Mouse (Mus musculus) left cerebral cortex, adult 8-10 months (tissue): ENCODE results near the gene Kcnab3. TPM values are rescaled to one million over a fixed set of nuclear protein-coding genes. Genes with fewer than 3 reads are reported as not detected.

Source experiments
- DNase-seq, 2 experiments: peaks; one replicate each; pipeline ENCODE4 v3.0.0; 2022; ENCODE audit warnings: low spot score in 2 of 2
- total RNA-seq, 4 experiments: library from RNA; stranded (reverse); gene quantifications; 2 replicates each; pipeline ENCODE4 v1.2.4; 2022

The Kcnab3 gene
- total RNA-seq, 4 experiments from 2014 or later = 72.7 to 84.4 (median 78.8) TPM

- DNase-seq = no peak
Observed at GRCm38 (mm10) chr11:69369990-69370816, 44.1 kb downstream of the Kcnab3 start.

- DNase-seq = no peak
Observed at GRCm38 (mm10) chr11:69370817-69371215, 44.8 kb downstream of the Kcnab3 start.

GRCm38 (mm10) chr11:69371601-69372000, 45.5 kb downstream of the Kcnab3 start:
- peak in 1 of 2 experiments; percentile 32 for DNase-seq

- peak in 1 of 2 experiments; percentile 60 for DNase-seq
Observed at GRCm38 (mm10) chr11:69372056-69372779, 46.2 kb downstream of the Kcnab3 start.

GRCm38 (mm10) chr11:69372780-69373170, 46.7 kb downstream of the Kcnab3 start:
- DNase-seq = no peak

- no peak for DNase-seq
Observed at GRCm38 (mm10) chr11:69373223-69373965, 47.3 kb downstream of the Kcnab3 start.

- no peak for DNase-seq
Observed at GRCm38 (mm10) chr11:69375646-69376045, 49.6 kb downstream of the Kcnab3 start.

GRCm38 (mm10) chr11:69377766-69378165, 51.7 kb downstream of the Kcnab3 start:
- DNase-seq = no peak

- DNase-seq = no peak
Observed at GRCm38 (mm10) chr11:69379600-69379999, 53.5 kb downstream of the Kcnab3 start.

GRCm38 (mm10) chr11:69381356-69381755, 55.3 kb downstream of the Kcnab3 start:
- no peak for DNase-seq

Other genes starting within 250 kb of the Kcnab3 start
- 1,000 to 10,000 TPM; 1,002 to 1,054 (median 1,038) TPM for gene Vamp2, start 237.8 kb upstream of the Kcnab3 start, total RNA-seq
- 100 to 1,000 TPM; 105 to 140 (median 114) TPM for gene Per1, start 231.0 kb upstream of the Kcnab3 start, total RNA-seq
- 1 to 10 TPM in 1 of 4 experiments, under 1 TPM in 3; 0.20 to 1.3 (median 0.74) TPM for gene Hes7, start 205.9 kb upstream of the Kcnab3 start, total RNA-seq
- 1 to 10 TPM; 1.1 to 1.4 (median 1.3) TPM for gene 9130213A22Rik, start 203.7 kb upstream of the Kcnab3 start, total RNA-seq
- gene Aloxe3, start 200.4 kb upstream of the Kcnab3 start, total RNA-seq = 10 to 100 TPM in 1 of 4 experiments, 1 to 10 TPM in 3; 5.9 to 11.4 (median 8.9) TPM
- gene Alox12b, start 169.3 kb upstream of the Kcnab3 start, total RNA-seq = 1 to 10 TPM; 5.7 to 8.9 (median 7.7) TPM
- 10 to 100 TPM in 2 of 4 experiments, 1 to 10 TPM in 2; 9.2 to 11.4 (median 10.2) TPM for gene Alox8, start 128.4 kb upstream of the Kcnab3 start, total RNA-seq
- gene Gucy2e, start 89.2 kb upstream of the Kcnab3 start, total RNA-seq = 1 to 10 TPM; 1.3 to 1.8 (median 1.5) TPM
- 10 to 100 TPM; 14.9 to 19.9 (median 17.4) TPM for gene Cntrob, start 2.5 kb upstream of the Kcnab3 start, total RNA-seq
- 10 to 100 TPM; 47.7 to 54.7 (median 51.5) TPM for gene Trappc1, start 2.3 kb upstream of the Kcnab3 start, total RNA-seq
- 100 to 1,000 TPM; 160 to 180 (median 169) TPM for gene Rnf227, start 14.2 kb downstream of the Kcnab3 start, total RNA-seq
- gene Chd3, start 43.1 kb downstream of the Kcnab3 start, total RNA-seq = 100 to 1,000 TPM; 370 to 420 (median 387) TPM
- 100 to 1,000 TPM in 3 of 4 experiments, 10 to 100 TPM in 1; 99.9 to 140 (median 114) TPM for gene Naa38, start 69.2 kb downstream of the Kcnab3 start, total RNA-seq
- 10 to 100 TPM; 38.0 to 43.7 (median 42.5) TPM for gene Cyb5d1, start 69.4 kb downstream of the Kcnab3 start, total RNA-seq
- 1 to 10 TPM; 3.3 to 4.8 (median 3.5) TPM for gene Tmem88, start 72.0 kb downstream of the Kcnab3 start, total RNA-seq
- 10 to 100 TPM; 17.3 to 29.2 (median 21.9) TPM for gene Kdm6b, start 87.4 kb downstream of the Kcnab3 start, total RNA-seq
- 1 to 10 TPM; 3.3 to 4.9 (median 3.9) TPM for gene Dnah2, start 222.9 kb downstream of the Kcnab3 start, total RNA-seq
- 10 to 100 TPM; 89.2 to 96.6 (median 90.5) TPM for gene Efnb3, start 233.9 kb downstream of the Kcnab3 start, total RNA-seq